Mouse (Mus musculus): Measurements from ENCODE around the gene Gipc1.

DNA sequence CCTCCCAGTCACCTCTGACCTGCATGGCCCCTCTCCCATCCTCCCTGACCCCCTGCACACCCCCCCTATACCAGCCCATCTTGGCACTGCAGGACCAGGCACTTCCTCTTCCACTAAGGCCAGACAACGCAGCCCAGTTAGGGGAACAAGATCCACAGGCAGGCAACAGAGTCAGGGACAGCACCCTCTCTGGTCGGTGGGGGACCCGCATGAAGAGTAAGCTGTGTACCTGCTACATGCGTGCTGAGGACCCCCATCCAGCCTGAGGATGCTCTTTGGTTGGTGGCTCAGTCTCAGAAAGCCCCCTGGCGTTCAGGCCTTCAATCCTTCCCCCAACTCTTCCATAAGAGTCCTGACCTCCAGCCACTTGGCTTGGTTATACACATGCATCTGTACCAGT, 53.9 kb downstream of the Gipc1 start:
- TF ChIP-seq CTCF (IDR thresholded peaks at IDR 0.05; ENCODE audit: low read depth) (no peak), EP300 (IDR thresholded peaks at IDR 0.05; ENCODE audit: low read depth) (no peak)

Measured in liver, postnatal 0 days (tissue).